Mouse (Mus musculus): ENCODE results near the gene Bahd1. TPM values are rescaled to one million over a fixed set of nuclear protein-coding genes. Genes with fewer than 3 reads are reported as not detected.

Bahd1 gene
- polyA plus RNA-seq, 1 experiment from 2014 or later, result 1.8 TPM

DNA sequence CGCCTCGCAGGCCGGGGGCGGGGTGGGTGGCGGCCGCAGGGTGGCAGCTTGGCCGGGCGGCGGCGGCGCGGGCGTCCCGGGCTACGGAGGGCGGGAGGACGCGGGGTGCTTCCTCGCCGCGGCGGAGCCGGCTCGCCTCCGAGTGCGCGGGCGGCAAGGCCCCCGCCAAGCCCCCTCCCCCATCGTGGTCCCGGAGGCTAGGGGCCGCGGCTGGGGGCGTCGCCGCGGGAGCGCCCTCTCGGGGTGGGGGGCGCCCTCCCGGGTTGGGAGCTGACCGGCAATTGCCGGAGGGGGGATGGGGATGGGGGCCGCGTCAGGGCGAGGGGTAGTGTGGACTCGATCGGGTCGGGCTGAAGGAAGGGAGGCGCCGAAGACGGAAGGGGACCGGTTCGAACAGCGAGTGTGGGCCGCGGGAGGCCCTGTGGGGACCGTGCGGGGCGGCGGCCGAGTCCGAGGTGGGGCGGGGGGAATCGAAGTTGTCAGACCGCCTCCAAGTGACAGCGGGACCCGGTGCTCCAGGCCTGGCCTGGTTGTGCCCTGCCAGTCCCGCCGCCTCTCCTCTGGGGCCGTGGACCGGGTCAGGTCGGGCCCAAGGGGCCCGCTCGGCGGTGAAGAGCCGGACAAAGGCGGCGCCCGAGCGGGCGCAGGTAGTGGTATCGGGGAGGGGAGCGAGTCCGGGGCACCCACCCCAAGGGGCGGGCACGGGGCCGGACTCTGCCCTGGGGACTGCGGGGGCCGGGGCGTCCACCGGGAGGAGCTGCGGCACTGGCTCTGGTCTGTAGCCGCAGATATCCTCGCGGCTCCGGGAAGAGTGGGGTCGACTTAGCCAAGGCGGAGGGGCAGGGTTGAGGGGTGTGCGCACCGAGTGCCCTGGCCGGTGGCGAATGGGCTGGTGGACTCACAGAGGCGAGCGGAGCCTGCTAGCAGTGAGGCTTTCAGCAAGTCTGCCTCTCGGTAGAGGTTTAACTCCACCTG is 2.2 kb downstream of the Bahd1 start:
- H3K27ac ChIP-seq (ENCODE audit: low read length), result peak overlapping the region; percentile 63; the same call in 1 of the 2 replicates
- peak overlapping the region; percentile 98 for H3K4me2 ChIP-seq (replicated peaks; ENCODE audit: low read depth, low read length)
- H3K27me3 ChIP-seq (ENCODE audit: control insufficient read depth, insufficient read depth, low read length), result peaks cover 28% of the 10 kb centered on the region; the same call in 1 of the 2 replicates
- peak; percentile 30; the same call in 1 of the 2 replicates for ATAC-seq (ENCODE audit: insufficient number of reproducible peaks, insufficient read depth, low FRiP score, low read depth)
- H3K9me3 ChIP-seq (ENCODE audit: control insufficient read depth, low read depth, low read length), result no peaks in the 10 kb centered on the region
- peak overlapping the region; percentile 91 for H3K4me3 ChIP-seq (ENCODE audit: low read depth, low read length)
- under 1% methylated on average over 78 of the region's 106 CpGs for WGBS
- H3K9ac ChIP-seq (replicated peaks; ENCODE audit: low read depth, low read length), result peak overlapping the region; percentile 77
- H3K4me1 ChIP-seq (ENCODE audit: control insufficient read depth, insufficient read depth, low read length), result peaks cover 20% of the 10 kb centered on the region; the same call in 1 of the 2 replicates
- H3K36me3 ChIP-seq (ENCODE audit: control insufficient read depth, insufficient read depth, low read length), result no peaks in the 10 kb centered on the region

DNA sequence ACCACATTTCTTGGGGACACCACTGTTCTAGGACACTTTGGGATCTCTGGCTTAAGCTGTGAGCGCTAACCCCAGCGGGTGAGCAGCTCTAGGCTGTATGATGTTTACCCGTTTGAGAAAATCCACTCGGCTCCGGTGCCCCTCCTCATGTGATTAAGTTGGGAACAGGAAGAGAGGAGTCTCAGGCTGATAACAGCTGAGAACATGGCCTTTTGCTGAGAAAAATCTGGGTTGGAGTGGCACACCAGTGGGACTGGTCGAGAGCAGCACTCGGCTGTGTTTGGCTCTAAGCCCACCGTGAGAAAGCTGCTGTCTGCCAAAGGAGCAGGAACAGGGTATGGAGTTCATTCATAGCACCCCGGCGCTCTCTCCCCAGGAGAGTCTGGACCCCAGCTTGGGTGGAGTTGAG is 3.2 kb downstream of the Bahd1 start:
- WGBS, result 14% methylated on average over 10 of the region's 10 CpGs
- Histone ChIP-seq H3K4me3 (ENCODE audit: low read depth, low read length) (peak overlapping the region; percentile 91), H3K27ac (ENCODE audit: low read length) (no peak overlapping the region), H3K9ac (replicated peaks; ENCODE audit: low read depth, low read length) (no peak overlapping the region), H3K9me3 (ENCODE audit: control insufficient read depth, low read depth, low read length) (no peaks in the 10 kb centered on the region), H3K36me3 (ENCODE audit: control insufficient read depth, insufficient read depth, low read length) (no peaks in the 10 kb centered on the region), H3K27me3 (ENCODE audit: control insufficient read depth, insufficient read depth, low read length) (0 out of 2 replicates have a peak, but pooled peaks cover 18% of the 10 kb centered on the region), H3K4me2 (replicated peaks; ENCODE audit: low read depth, low read length) (peak overlapping the region; percentile 98), H3K4me1 (ENCODE audit: control insufficient read depth, insufficient read depth, low read length) (peaks cover 15% of the 10 kb centered on the region; the same call in 1 of the 2 replicates)
- ATAC-seq (ENCODE audit: insufficient number of reproducible peaks, insufficient read depth, low FRiP score, low read depth), result no peak

DNA sequence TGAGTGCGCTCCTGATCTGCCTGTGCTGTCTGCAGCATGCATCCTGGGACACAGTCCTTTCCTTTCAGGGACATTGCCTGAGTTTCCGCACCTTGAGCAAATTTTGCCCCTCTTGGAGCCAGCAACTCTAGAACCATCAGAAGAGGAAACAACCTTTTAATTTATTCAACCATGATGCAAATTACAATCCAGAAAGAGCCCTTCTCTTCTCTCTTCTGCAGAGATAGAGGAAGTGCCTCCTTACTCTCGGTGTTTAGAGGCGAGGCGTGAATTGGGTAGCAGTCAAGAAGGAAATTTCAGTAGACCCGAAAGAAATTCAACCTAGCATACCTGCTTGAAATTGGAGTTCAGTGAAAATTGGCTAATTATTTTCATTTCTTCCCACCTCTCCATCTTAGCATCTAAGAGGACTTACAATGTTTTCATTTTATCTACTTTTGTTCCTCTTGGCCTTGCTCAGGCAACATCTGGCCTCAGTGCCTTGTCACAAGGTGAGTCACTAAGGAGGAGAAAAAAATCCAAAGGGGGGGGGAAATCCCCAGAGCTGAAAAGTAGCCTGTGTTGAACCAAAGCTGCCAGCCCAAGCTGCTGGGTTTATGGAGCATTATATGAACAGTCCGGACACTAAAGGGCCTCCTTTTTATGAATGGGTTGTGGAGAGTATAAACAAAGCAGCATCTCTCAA is 5.4 kb downstream of the Bahd1 start:
- Histone ChIP-seq H3K4me1 (ENCODE audit: control insufficient read depth, insufficient read depth, low read length) (peaks cover 11% of the 10 kb centered on the region; the same call in 1 of the 2 replicates), H3K36me3 (ENCODE audit: control insufficient read depth, insufficient read depth, low read length) (no peaks in the 10 kb centered on the region), H3K4me2 (replicated peaks; ENCODE audit: low read depth, low read length) (no peak overlapping the region), H3K27me3 (ENCODE audit: control insufficient read depth, insufficient read depth, low read length) (0 out of 2 replicates have a peak, but pooled peaks cover 3% of the 10 kb centered on the region), H3K9me3 (ENCODE audit: control insufficient read depth, low read depth, low read length) (no peaks in the 10 kb centered on the region), H3K9ac (replicated peaks; ENCODE audit: low read depth, low read length) (no peak overlapping the region), H3K4me3 (ENCODE audit: low read depth, low read length) (no peak overlapping the region), H3K27ac (ENCODE audit: low read length) (no peak overlapping the region)
- ATAC-seq (ENCODE audit: insufficient number of reproducible peaks, insufficient read depth, low FRiP score, low read depth), result no peak
- 83% methylated on average over 7 of the region's 7 CpGs for WGBS

- Histone ChIP-seq H3K4me1 (ENCODE audit: control insufficient read depth, insufficient read depth, low read length) (peaks cover 10% of the 10 kb centered on the region; the same call in 1 of the 2 replicates), H3K27me3 (ENCODE audit: control insufficient read depth, insufficient read depth, low read length) (no peaks in the 10 kb centered on the region), H3K9me3 (ENCODE audit: control insufficient read depth, low read depth, low read length) (no peaks in the 10 kb centered on the region), H3K4me2 (replicated peaks; ENCODE audit: low read depth, low read length) (no peak overlapping the region), H3K27ac (ENCODE audit: low read length) (no peak overlapping the region), H3K9ac (replicated peaks; ENCODE audit: low read depth, low read length) (no peak overlapping the region), H3K4me3 (ENCODE audit: low read depth, low read length) (no peak overlapping the region), H3K36me3 (ENCODE audit: control insufficient read depth, insufficient read depth, low read length) (no peaks in the 10 kb centered on the region)
- 85% methylated on average over 5 of the region's 5 CpGs for WGBS
- ATAC-seq (ENCODE audit: insufficient number of reproducible peaks, insufficient read depth, low FRiP score, low read depth), result no peak
These were observed 5.9 kb downstream of the Bahd1 start for GRCm38 (mm10) chr2:118906118-118906492.

- 90% methylated on average over 3 of the region's 3 CpGs for WGBS
These were observed 7.6 kb downstream of the Bahd1 start for GRCm38 (mm10) chr2:118907781-118908180.

GRCm38 (mm10) chr2:118909151-118909550 is 9.0 kb downstream of the Bahd1 start:
- Histone ChIP-seq H3K4me3 (ENCODE audit: low read depth, low read length) (no peak overlapping the region), H3K4me2 (replicated peaks; ENCODE audit: low read depth, low read length) (no peak overlapping the region), H3K4me1 (ENCODE audit: control insufficient read depth, insufficient read depth, low read length) (peaks cover 10% of the 10 kb centered on the region), H3K9ac (replicated peaks; ENCODE audit: low read depth, low read length) (no peak overlapping the region), H3K9me3 (ENCODE audit: control insufficient read depth, low read depth, low read length) (no peaks in the 10 kb centered on the region), H3K27ac (ENCODE audit: low read length) (no peak overlapping the region), H3K27me3 (ENCODE audit: control insufficient read depth, insufficient read depth, low read length) (no peaks in the 10 kb centered on the region), H3K36me3 (ENCODE audit: control insufficient read depth, insufficient read depth, low read length) (no peaks in the 10 kb centered on the region)
- ATAC-seq (ENCODE audit: insufficient number of reproducible peaks, insufficient read depth, low FRiP score, low read depth), result no peak
- 73% methylated on average over 1 of the region's 1 CpGs for WGBS

More at GRCm38 (mm10) chr2:118907781-118908180, 7.6 kb downstream of the Bahd1 start:
- Histone ChIP-seq H3K27ac (ENCODE audit: low read length) (no peak overlapping the region), H3K4me2 (replicated peaks; ENCODE audit: low read depth, low read length) (no peak overlapping the region), H3K4me1 (ENCODE audit: control insufficient read depth, insufficient read depth, low read length) (peaks cover 10% of the 10 kb centered on the region; the same call in 1 of the 2 replicates), H3K4me3 (ENCODE audit: low read depth, low read length) (no peak overlapping the region), H3K9ac (replicated peaks; ENCODE audit: low read depth, low read length) (no peak overlapping the region), H3K27me3 (ENCODE audit: control insufficient read depth, insufficient read depth, low read length) (no peaks in the 10 kb centered on the region), H3K9me3 (ENCODE audit: control insufficient read depth, low read depth, low read length) (no peaks in the 10 kb centered on the region), H3K36me3 (ENCODE audit: control insufficient read depth, insufficient read depth, low read length) (no peaks in the 10 kb centered on the region)
- ATAC-seq (ENCODE audit: insufficient number of reproducible peaks, insufficient read depth, low FRiP score, low read depth), result no peak

- 78% methylated on average over 7 of the region's 7 CpGs for WGBS
- no peak overlapping the region for H3K27ac ChIP-seq (ENCODE audit: low read length)
- H3K27me3 ChIP-seq (ENCODE audit: control insufficient read depth, insufficient read depth, low read length), result no peaks in the 10 kb centered on the region
- H3K4me1 ChIP-seq (ENCODE audit: control insufficient read depth, insufficient read depth, low read length), result peaks cover 10% of the 10 kb centered on the region
- H3K4me2 ChIP-seq (replicated peaks; ENCODE audit: low read depth, low read length), result no peak overlapping the region
- no peak overlapping the region for H3K9ac ChIP-seq (replicated peaks; ENCODE audit: low read depth, low read length)
- H3K4me3 ChIP-seq (ENCODE audit: low read depth, low read length), result no peak overlapping the region
- H3K9me3 ChIP-seq (ENCODE audit: control insufficient read depth, low read depth, low read length), result no peaks in the 10 kb centered on the region
- no peaks in the 10 kb centered on the region for H3K36me3 ChIP-seq (ENCODE audit: control insufficient read depth, insufficient read depth, low read length)
- no peak for ATAC-seq (ENCODE audit: insufficient number of reproducible peaks, insufficient read depth, low FRiP score, low read depth)
These were observed 10.6 kb downstream of the Bahd1 start for GRCm38 (mm10) chr2:118910605-118911278.

- H3K27me3 ChIP-seq (ENCODE audit: control insufficient read depth, insufficient read depth, low read length), result no peaks in the 10 kb centered on the region
- 74% methylated on average over 8 of the region's 8 CpGs for WGBS
- H3K4me1 ChIP-seq (ENCODE audit: control insufficient read depth, insufficient read depth, low read length), result peaks cover 10% of the 10 kb centered on the region
- no peak overlapping the region for H3K9ac ChIP-seq (replicated peaks; ENCODE audit: low read depth, low read length)
- H3K27ac ChIP-seq (ENCODE audit: low read length), result no peak overlapping the region
- no peaks in the 10 kb centered on the region for H3K9me3 ChIP-seq (ENCODE audit: control insufficient read depth, low read depth, low read length)
- no peak overlapping the region for H3K4me2 ChIP-seq (replicated peaks; ENCODE audit: low read depth, low read length)
- ATAC-seq (ENCODE audit: insufficient number of reproducible peaks, insufficient read depth, low FRiP score, low read depth), result no peak
- H3K36me3 ChIP-seq (ENCODE audit: control insufficient read depth, insufficient read depth, low read length), result peaks cover 7% of the 10 kb centered on the region
- H3K4me3 ChIP-seq (ENCODE audit: low read depth, low read length), result no peak overlapping the region
These were observed 12.5 kb downstream of the Bahd1 start for GRCm38 (mm10) chr2:118912706-118913105.

Data from stomach, embryonic 14.5 days (tissue).